Mouse (Mus musculus) megakaryocyte, embryonic 14.5 days (primary cell): ENCODE data around the gene Nudt3. TPM values are rescaled to one million over a fixed set of nuclear protein-coding genes. Genes with fewer than 3 reads are reported as not detected.
"Not testable (repeated sequence)": the region's sequence is repeated elsewhere in the genome, so short reads cannot be mapped to it uniquely, and the experiment has no call there.

Experiments
- H3K27me3 ChIP-seq: replicated peaks from 2 replicates; pipeline ENCODE3; 2012; ENCODE audit warnings: inconsistent platforms
- H3K36me3 ChIP-seq: replicated peaks from 2 replicates; pipeline ENCODE3; 2012; ENCODE audit warnings: low read length, inconsistent platforms, mixed read lengths
- H3K4me1 ChIP-seq: 2 replicates; pipeline ENCODE4 v1.6.1; 2012; ENCODE audit warnings: inconsistent platforms
- H3K4me3 ChIP-seq: replicated peaks from 2 replicates; pipeline ENCODE3; 2012; ENCODE audit warnings: moderate library complexity, mild to moderate bottlenecking, inconsistent platforms
- H3K9me3 ChIP-seq: 2 replicates; pipeline ENCODE4 v1.6.1; 2012; ENCODE audit warnings: inconsistent platforms
- FLI1 ChIP-seq: IDR thresholded peaks from 2 replicates; pipeline ENCODE4 v1.6.1; 2012; ENCODE audit warnings: low read length, inconsistent platforms, mixed read lengths
- GATA1 ChIP-seq: IDR thresholded peaks from 3 replicates; pipeline ENCODE4 v1.6.1; 2012; ENCODE audit warnings: mixed read lengths, low read length, inconsistent platforms, borderline replicate concordance
- polyA plus RNA-seq: library from polyadenylated mRNA; stranded (reverse); fragments of >175 nt; gene quantifications from 2 replicates; pipeline ENCODE4 v1.2.3, GENCODE M21; 2012; ENCODE audit warnings: low replicate concordance; ENCODE audit not compliant: insufficient read depth

Nudt3 gene
- polyA plus RNA-seq, 1 experiment: 272 TPM

GRCm38 (mm10) chr17:27652046-27652790 is 28.9 kb upstream of the Nudt3 start:
- no peaks in the 10 kb centered on the region for H3K36me3 ChIP-seq
- peaks cover 32% of the 10 kb centered on the region for H3K4me1 ChIP-seq
- no peak for TF ChIP-seq GATA1
- no peak for TF ChIP-seq FLI1
- H3K27me3 ChIP-seq: peaks cover 83% of the 10 kb centered on the region
- peaks cover 17% of the 10 kb centered on the region for H3K9me3 ChIP-seq
- no peak overlapping the region for H3K4me3 ChIP-seq

GRCm38 (mm10) chr17:27650586-27650985 is 27.3 kb upstream of the Nudt3 start:
- no peak for TF ChIP-seq FLI1
- TF ChIP-seq GATA1: no peak
- peaks cover 19% of the 10 kb centered on the region for H3K9me3 ChIP-seq
- no peaks in the 10 kb centered on the region for H3K36me3 ChIP-seq
- H3K27me3 ChIP-seq: peaks cover 79% of the 10 kb centered on the region
- no peak overlapping the region for H3K4me3 ChIP-seq
- H3K4me1 ChIP-seq: peaks cover 26% of the 10 kb centered on the region

DNA sequence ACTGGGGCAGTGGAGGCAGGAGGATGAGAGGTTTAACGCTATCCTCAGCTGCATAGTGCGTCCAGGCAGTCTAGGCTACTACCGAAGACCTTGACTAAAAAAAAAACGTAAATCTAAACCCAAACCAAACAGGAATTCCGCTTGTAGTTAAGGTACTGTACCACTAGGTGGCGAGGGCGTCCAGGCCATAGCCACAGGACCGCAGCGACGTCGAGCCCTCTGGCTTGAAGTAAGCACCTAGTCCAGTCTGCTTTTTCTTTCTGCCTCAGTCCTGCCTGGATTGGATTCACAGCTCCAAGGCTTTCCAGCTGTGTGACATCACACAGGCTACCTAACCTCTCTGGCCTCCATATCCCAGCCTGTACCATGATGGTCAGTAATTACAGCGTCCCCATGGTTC is 26.9 kb upstream of the Nudt3 start:
- Histone ChIP-seq H3K4me1 (peaks cover 22% of the 10 kb centered on the region), H3K4me3 (peak overlapping the region; percentile 83), H3K36me3 (no peaks in the 10 kb centered on the region), H3K9me3 (peaks cover 19% of the 10 kb centered on the region), H3K27me3 (peaks cover 77% of the 10 kb centered on the region)
- TF ChIP-seq FLI1 (no peak), GATA1 (no peak)

- H3K36me3 ChIP-seq: no peaks in the 10 kb centered on the region
- peaks cover 53% of the 10 kb centered on the region for H3K27me3 ChIP-seq
- H3K9me3 ChIP-seq: peaks cover 21% of the 10 kb centered on the region
- H3K4me3 ChIP-seq: no peak overlapping the region
- TF ChIP-seq GATA1 (no peak), FLI1 (no peak)
- H3K4me1 ChIP-seq: peaks cover 32% of the 10 kb centered on the region
These were observed 22.5 kb upstream of the Nudt3 start for GRCm38 (mm10) chr17:27645807-27646206.

GRCm38 (mm10) chr17:27644572-27644971 is 21.3 kb upstream of the Nudt3 start:
- H3K9me3 ChIP-seq: peaks cover 21% of the 10 kb centered on the region
- H3K4me1 ChIP-seq: peaks cover 22% of the 10 kb centered on the region
- TF ChIP-seq GATA1 (no peak), FLI1 (no peak)
- peaks cover 46% of the 10 kb centered on the region for H3K27me3 ChIP-seq
- H3K4me3 ChIP-seq: no peak overlapping the region
- no peaks in the 10 kb centered on the region for H3K36me3 ChIP-seq

DNA sequence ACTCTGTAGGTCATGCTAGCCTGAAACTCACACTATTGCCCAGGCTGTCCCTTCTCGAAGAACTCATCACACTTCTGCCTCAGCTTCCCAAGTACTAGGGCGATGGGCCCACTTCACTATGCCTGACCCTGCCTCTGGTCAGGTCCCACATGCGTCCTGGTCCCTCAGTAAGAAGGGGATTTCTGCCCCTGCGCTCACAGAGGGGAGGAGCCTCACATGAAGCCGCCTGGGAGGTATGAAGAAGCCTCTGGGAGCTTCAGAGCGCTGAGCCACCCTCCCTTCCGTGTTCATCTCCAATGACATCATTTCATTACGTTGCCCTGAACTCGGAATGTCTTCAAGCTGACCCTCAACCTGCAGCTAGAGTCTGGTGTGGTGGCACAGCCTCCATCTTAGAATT is 20.5 kb upstream of the Nudt3 start:
- no peaks in the 10 kb centered on the region for H3K36me3 ChIP-seq
- peaks cover 21% of the 10 kb centered on the region for H3K9me3 ChIP-seq
- TF ChIP-seq FLI1: no peak
- H3K4me3 ChIP-seq: no peak overlapping the region
- H3K27me3 ChIP-seq: peaks cover 41% of the 10 kb centered on the region
- peaks cover 26% of the 10 kb centered on the region for H3K4me1 ChIP-seq

- Histone ChIP-seq H3K27me3 (peaks cover 35% of the 10 kb centered on the region), H3K9me3 (peaks cover 16% of the 10 kb centered on the region), H3K36me3 (no peaks in the 10 kb centered on the region), H3K4me3 (peak overlapping the region; percentile 71), H3K4me1 (peaks cover 28% of the 10 kb centered on the region)
- no peak for TF ChIP-seq FLI1
- no peak for TF ChIP-seq GATA1
These were observed 19.8 kb upstream of the Nudt3 start for GRCm38 (mm10) chr17:27643101-27643500.

- TF ChIP-seq FLI1 (no peak), GATA1 (no peak)
- Histone ChIP-seq H3K4me3 (peak overlapping the region; percentile 70), H3K36me3 (no peaks in the 10 kb centered on the region), H3K9me3 (peaks cover 11% of the 10 kb centered on the region), H3K27me3 (peaks cover 32% of the 10 kb centered on the region), H3K4me1 (peaks cover 30% of the 10 kb centered on the region)
These were observed 19.3 kb upstream of the Nudt3 start for GRCm38 (mm10) chr17:27642491-27643062.

GRCm38 (mm10) chr17:27639851-27640250 is 16.6 kb upstream of the Nudt3 start:
- H3K4me3 ChIP-seq, H3K9me3 ChIP-seq, H3K36me3 ChIP-seq: not testable (repeated sequence)
- Histone ChIP-seq H3K4me1 (peaks cover 38% of the 10 kb centered on the region), H3K27me3 (peaks cover 15% of the 10 kb centered on the region)

DNA sequence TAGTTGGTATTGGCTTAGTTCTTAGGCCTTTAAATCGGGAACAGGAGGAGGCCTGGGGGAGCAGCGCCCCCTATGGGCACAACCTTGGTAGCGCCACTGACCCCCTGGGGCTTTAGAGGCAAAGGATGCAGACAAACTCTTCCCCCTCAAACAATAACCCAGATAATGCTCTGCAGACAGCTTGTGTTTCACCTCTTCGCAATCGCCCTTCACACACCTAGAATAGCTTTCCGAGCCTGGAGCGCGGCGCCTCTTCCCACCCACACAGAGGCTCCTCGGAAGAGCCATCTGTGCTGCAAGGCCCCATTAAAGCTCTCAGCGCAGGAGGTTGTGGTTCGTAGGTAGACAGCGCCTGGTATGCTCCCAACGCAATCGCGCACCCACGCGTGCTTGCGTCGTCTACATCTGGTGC is 15.6 kb upstream of the Nudt3 start:
- TF ChIP-seq FLI1: no peak
- TF ChIP-seq GATA1: no peak
- Histone ChIP-seq H3K4me3 (no peak overlapping the region), H3K27me3 (peaks cover 8% of the 10 kb centered on the region), H3K36me3 (peaks cover 6% of the 10 kb centered on the region), H3K9me3 (no peaks in the 10 kb centered on the region), H3K4me1 (peaks cover 42% of the 10 kb centered on the region)
